Mouse (Mus musculus): ENCODE results near the gene Akr7a5. TPM values are rescaled to one million over a fixed set of nuclear protein-coding genes. Genes with fewer than 3 reads are reported as not detected.
A peak's percentile ranks its signal among the peaks of the same experiment; 100 is the strongest.

The Akr7a5 gene
- polyA plus RNA-seq, 1 experiment from 2014 or later, result 137 TPM

- no peaks in the 10 kb centered on the region for H3K9me3 ChIP-seq (replicated peaks; ENCODE audit: control insufficient read depth, low read length)
- WGBS, result 91% methylated on average over 3 of the region's 3 CpGs
- H3K4me3 ChIP-seq (ENCODE audit: low read depth, low read length), result no peak overlapping the region
- no peak overlapping the region for H3K9ac ChIP-seq (replicated peaks; ENCODE audit: low read length)
- DNase-seq (ENCODE audit: low spot score), result no peak
- no peaks in the 10 kb centered on the region for H3K4me1 ChIP-seq (ENCODE audit: control insufficient read depth, insufficient read depth, low read length)
- no peak overlapping the region for H3K27ac ChIP-seq (replicated peaks; ENCODE audit: low read depth, low read length)
- peaks cover 10% of the 10 kb centered on the region for H3K36me3 ChIP-seq (replicated peaks; ENCODE audit: control insufficient read depth, insufficient read depth, low read depth, low read length)
- H3K4me2 ChIP-seq (ENCODE audit: low read depth, low read length), result no peak overlapping the region
- no peaks in the 10 kb centered on the region for H3K27me3 ChIP-seq (ENCODE audit: control insufficient read depth, insufficient read depth, low read length)
- no peak for ATAC-seq (replicated peaks; ENCODE audit: insufficient number of reproducible peaks, low FRiP score, low TSS enrichment, low read depth)
Observed at GRCm38 (mm10) chr4:139367336-139367735, 56.8 kb downstream of the Akr7a5 start.

Small RNA genes lying within 50 kb of the gene (microRNA-seq; reads per million reads assigned to microRNA genes)
- gene Gm24245 (ENCODE audit: borderline number of aligned reads), result 4.7 reads per million, percentile 2 among the genes with 10 or more reads in this experiment
- 2.4 reads per million for gene Gm25732 (ENCODE audit: borderline number of aligned reads)

Other genes with a start within 250 kb of the Akr7a5 start
- gene Htr6, start 235.2 kb upstream of the Akr7a5 start, polyA plus RNA-seq (2014; fragmentation: Nextera tagmentation; extraction: Ambion mirVana), result 0.49 and 0.56 TPM in 2 replicates
- gene Nbl1, start 217.8 kb upstream of the Akr7a5 start, polyA plus RNA-seq (2014; fragmentation: Nextera tagmentation; extraction: Ambion mirVana), result 91.6 and 106 TPM in 2 replicates
- 492 and 522 TPM in 2 replicates for gene Minos1, start 179.6 kb upstream of the Akr7a5 start, polyA plus RNA-seq (2014; fragmentation: Nextera tagmentation; extraction: Ambion mirVana)
- gene Capzb, start 117.8 kb upstream of the Akr7a5 start, polyA plus RNA-seq (2014; fragmentation: Nextera tagmentation; extraction: Ambion mirVana), result 314 and 316 TPM in 2 replicates
- 13.5 and 14.2 TPM in 2 replicates for gene Pqlc2, start within 50 bp of the Akr7a5 start, polyA plus RNA-seq (2014; fragmentation: Nextera tagmentation; extraction: Ambion mirVana)
- 145 TPM in 2 replicates for gene Mrto4, start 41.8 kb downstream of the Akr7a5 start, polyA plus RNA-seq (2014; fragmentation: Nextera tagmentation; extraction: Ambion mirVana)
- gene Emc1, start 41.8 kb downstream of the Akr7a5 start, polyA plus RNA-seq (2014; fragmentation: Nextera tagmentation; extraction: Ambion mirVana), result 13.5 and 17.0 TPM in 2 replicates
- gene Ubr4, start 41.9 kb downstream of the Akr7a5 start, polyA plus RNA-seq (2014; fragmentation: Nextera tagmentation; extraction: Ambion mirVana), result 63.1 and 66.2 TPM in 2 replicates
- 2.2 and 2.3 TPM in 2 replicates for gene Iffo2, start 219.8 kb downstream of the Akr7a5 start, polyA plus RNA-seq (2014; fragmentation: Nextera tagmentation; extraction: Ambion mirVana)

Data from embryonic facial prominence, embryonic 11.5 days (tissue).